Mouse (Mus musculus) heart, embryonic 11.5 days (tissue): Measurements from ENCODE around the gene Nacc2. TPM values are rescaled to one million over a fixed set of nuclear protein-coding genes. Genes with fewer than 3 reads are reported as not detected.

Experiments used
- ATAC-seq: fragments of 200-750 bp; cut with Nextera tagmentation; replicated peaks from 2 replicates; pipeline ENCODE4 v1.8.0; 2017; ENCODE audit warnings: moderate library complexity; ENCODE audit not compliant: insufficient number of reproducible peaks, low FRiP score, low TSS enrichment
- H3K27ac ChIP-seq: fragments of 300-500 bp; sonication (generic); 2 replicates; pipeline ENCODE4 v1.5.1; 2014; ENCODE audit warnings: mild to moderate bottlenecking, low read depth, low read length
- H3K27me3 ChIP-seq: fragments of 300-500 bp; sonication (generic); 2 replicates; pipeline ENCODE4 v1.6.1; 2014; ENCODE audit warnings: mild to moderate bottlenecking, low read length, mixed read lengths; ENCODE audit not compliant: control insufficient read depth, insufficient read depth
- H3K36me3 ChIP-seq: fragments of 300-500 bp; sonication (generic); 2 replicates; pipeline ENCODE4 v1.6.1; 2014; ENCODE audit warnings: mild to moderate bottlenecking, low read length, moderate library complexity, mixed read lengths; ENCODE audit not compliant: control insufficient read depth, insufficient read depth
- H3K4me1 ChIP-seq: fragments of 300-500 bp; sonication (generic); 2 replicates; pipeline ENCODE4 v1.6.1; 2014; ENCODE audit warnings: low read length; ENCODE audit not compliant: control insufficient read depth, insufficient read depth
- H3K4me2 ChIP-seq: fragments of 300-500 bp; sonication (generic); 2 replicates; pipeline ENCODE4 v1.6.1; 2014; ENCODE audit warnings: mild to moderate bottlenecking, moderate library complexity
- H3K4me3 ChIP-seq: fragments of 300-500 bp; sonication (generic); 2 replicates; pipeline ENCODE4 v1.5.1; 2014; ENCODE audit warnings: low read depth, low read length
- H3K9ac ChIP-seq: fragments of 300-500 bp; sonication (generic); 2 replicates; pipeline ENCODE4 v1.6.1; 2014; ENCODE audit warnings: mild to moderate bottlenecking, low read depth, low read length, moderate library complexity
- H3K9me3 ChIP-seq: fragments of 300-500 bp; sonication (generic); replicated peaks from 2 replicates; pipeline ENCODE4 v1.6.1; 2016; ENCODE audit warnings: low read length; ENCODE audit not compliant: control insufficient read depth
- WGBS: fragments of 180-500 bp; shearing (Covaris S2); extraction: QIAGEN DNeasy Blood & Tissue Kit; methylation state at CpG from one replicate; pipeline ENCODE4 v1.1.7; 2014; ENCODE audit not compliant: insufficient replicate concordance; 5-methylcytosine and 5-hydroxymethylcytosine counted together
- polyA plus RNA-seq: library from polyadenylated mRNA; unstranded; fragments of >200 nt; fragmentation: Nextera tagmentation; extraction: Ambion mirVana; gene quantifications from 2 replicates; pipeline ENCODE4 v1.2.1, GENCODE M21; 2014

The Nacc2 gene
- polyA plus RNA-seq, 1 experiment from 2014 or later: 3.4 TPM

- Histone ChIP-seq H3K4me2 (peak overlapping the region; percentile 67), H3K9ac (peak overlapping the region; percentile 75), H3K4me1 (peaks cover 19% of the 10 kb centered on the region), H3K27ac (peak overlapping the region; percentile 78), H3K27me3 (no peaks in the 10 kb centered on the region), H3K36me3 (no peaks in the 10 kb centered on the region), H3K9me3 (0 out of 2 replicates have a peak, but pooled peaks cover 2% of the 10 kb centered on the region), H3K4me3 (peak overlapping the region; percentile 31)
- ATAC-seq: peak; percentile 68
- WGBS: 3% methylated on average over 25 of the region's 25 CpGs
These were observed 9.9 kb upstream of the Nacc2 start for GRCm38 (mm10) chr2:26132628-26133551.

GRCm38 (mm10) chr2:26131327-26131726 lies 8.3 kb upstream of the Nacc2 start:
- no peak for ATAC-seq
- H3K27me3 ChIP-seq: no peaks in the 10 kb centered on the region
- H3K9ac ChIP-seq: no peak overlapping the region
- peaks cover 16% of the 10 kb centered on the region for H3K4me1 ChIP-seq
- H3K36me3 ChIP-seq: no peaks in the 10 kb centered on the region
- 0 out of 2 replicates have a peak, but pooled peaks cover 2% of the 10 kb centered on the region for H3K9me3 ChIP-seq
- no peak overlapping the region for H3K4me3 ChIP-seq
- WGBS: 64% methylated on average over 2 of the region's 2 CpGs
- no peak overlapping the region for H3K27ac ChIP-seq
- no peak overlapping the region for H3K4me2 ChIP-seq

- 71% methylated on average over 3 of the region's 3 CpGs for WGBS
- no peak overlapping the region for H3K4me3 ChIP-seq
- H3K36me3 ChIP-seq: no peaks in the 10 kb centered on the region
- H3K9ac ChIP-seq: no peak overlapping the region
- no peaks in the 10 kb centered on the region for H3K27me3 ChIP-seq
- no peak overlapping the region for H3K4me2 ChIP-seq
- ATAC-seq: no peak
- H3K9me3 ChIP-seq: no peaks in the 10 kb centered on the region
- peaks cover 16% of the 10 kb centered on the region for H3K4me1 ChIP-seq
- H3K27ac ChIP-seq: no peak overlapping the region
These were observed 6.9 kb upstream of the Nacc2 start for GRCm38 (mm10) chr2:26129962-26130361.

GRCm38 (mm10) chr2:26129346-26129745 lies 6.3 kb upstream of the Nacc2 start:
- 83% methylated on average over 2 of the region's 2 CpGs for WGBS
- H3K27ac ChIP-seq: no peak overlapping the region
- H3K4me1 ChIP-seq: peaks cover 16% of the 10 kb centered on the region
- H3K4me2 ChIP-seq: no peak overlapping the region
- no peak overlapping the region for H3K4me3 ChIP-seq
- no peaks in the 10 kb centered on the region for H3K27me3 ChIP-seq
- H3K36me3 ChIP-seq: no peaks in the 10 kb centered on the region
- no peak overlapping the region for H3K9ac ChIP-seq
- no peaks in the 10 kb centered on the region for H3K9me3 ChIP-seq
- ATAC-seq: no peak

GRCm38 (mm10) chr2:26122171-26123078 lies 595 bp downstream of the Nacc2 start:
- H3K27ac ChIP-seq: no peak overlapping the region
- peak; percentile 28; the same call in 1 of the 2 replicates for ATAC-seq
- H3K4me1 ChIP-seq: peaks cover 19% of the 10 kb centered on the region
- H3K4me2 ChIP-seq: peak overlapping the region; percentile 99
- H3K9me3 ChIP-seq: no peaks in the 10 kb centered on the region
- peaks cover 20% of the 10 kb centered on the region for H3K27me3 ChIP-seq
- H3K36me3 ChIP-seq: no peaks in the 10 kb centered on the region
- WGBS: under 1% methylated on average over 78 of the region's 109 CpGs
- peak overlapping the region; percentile 77 for H3K9ac ChIP-seq
- peak overlapping the region; percentile 85 for H3K4me3 ChIP-seq

GRCm38 (mm10) chr2:26121541-26122083 lies 1.4 kb downstream of the Nacc2 start:
- no peaks in the 10 kb centered on the region for H3K9me3 ChIP-seq
- H3K9ac ChIP-seq: peak overlapping the region; percentile 77; the same call in 1 of the 2 replicates
- peak overlapping the region; percentile 85 for H3K4me3 ChIP-seq
- H3K4me1 ChIP-seq: peaks cover 26% of the 10 kb centered on the region
- no peak for ATAC-seq
- WGBS: 18% methylated on average over 17 of the region's 17 CpGs
- H3K27me3 ChIP-seq: peaks cover 20% of the 10 kb centered on the region
- no peak overlapping the region for H3K27ac ChIP-seq
- H3K36me3 ChIP-seq: no peaks in the 10 kb centered on the region
- H3K4me2 ChIP-seq: peak overlapping the region; percentile 99

GRCm38 (mm10) chr2:26119626-26120025 lies 3.4 kb downstream of the Nacc2 start:
- H3K36me3 ChIP-seq: no peaks in the 10 kb centered on the region
- H3K27ac ChIP-seq: no peak overlapping the region
- peaks cover 35% of the 10 kb centered on the region for H3K4me1 ChIP-seq
- no peak for ATAC-seq
- H3K9ac ChIP-seq: no peak overlapping the region
- WGBS: 60% methylated on average over 2 of the region's 2 CpGs
- H3K4me2 ChIP-seq: no peak overlapping the region
- H3K4me3 ChIP-seq: no peak overlapping the region
- H3K27me3 ChIP-seq: peaks cover 26% of the 10 kb centered on the region
- no peaks in the 10 kb centered on the region for H3K9me3 ChIP-seq

DNA sequence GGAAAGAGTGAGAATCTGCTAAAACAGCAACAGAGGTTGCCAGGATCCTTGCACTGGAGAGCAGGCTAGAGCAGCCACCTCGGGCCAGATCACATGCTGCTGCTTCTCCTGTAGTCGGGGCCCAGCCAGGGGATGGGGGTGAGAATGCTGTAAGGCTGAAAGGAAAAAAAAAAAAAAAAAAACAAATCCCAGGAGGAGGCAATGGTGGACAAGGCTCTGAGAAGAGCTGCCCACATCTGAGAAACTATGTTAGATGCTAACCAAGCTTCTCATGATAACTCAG lies 3.8 kb downstream of the Nacc2 start:
- Histone ChIP-seq H3K36me3 (no peaks in the 10 kb centered on the region), H3K4me2 (no peak overlapping the region), H3K4me1 (peaks cover 35% of the 10 kb centered on the region), H3K27ac (peak overlapping the region; percentile 30; the same call in 1 of the 2 replicates), H3K27me3 (peaks cover 26% of the 10 kb centered on the region), H3K4me3 (no peak overlapping the region), H3K9me3 (no peaks in the 10 kb centered on the region), H3K9ac (peak overlapping the region; percentile 28)
- 28% methylated on average over 2 of the region's 2 CpGs for WGBS
- ATAC-seq: no peak
